8 mouse cellular contexts compared by ENCODE assay signal in genomic region chr8:95807861-95808260, GRCm38 (mm10). TPM values are rescaled to one million over a fixed set of nuclear protein-coding genes. Genes with fewer than 3 reads are reported as not detected.
A peak's percentile ranks its signal among the peaks of the same experiment; 100 is the strongest.
DNase-seq lines count a peak whose midpoint lies in the region; ATAC-seq and TF ChIP-seq lines count a peak whose summit lies in the region.

No protein-coding gene starts in this region.

- under 1% methylated on average over 20 of the region's 20 CpGs for WGBS in forebrain, embryonic 15.5 days
- WGBS in lung, adult 2 months, result under 1% methylated on average over 20 of the region's 20 CpGs

- peak overlapping the region; percentile 51 for H3K4me2 ChIP-seq in forebrain, embryonic 15.5 days (replicated peaks)

- peak overlapping the region; percentile 94 for H3K27ac ChIP-seq in ES-E14 (ENCODE audit: insufficient read depth, low read depth, low read length, poor library complexity, severe bottlenecking)
- H3K27ac ChIP-seq in forebrain, embryonic 15.5 days (replicated peaks), result peak overlapping the region; percentile 94

- peak overlapping the region; percentile 95 for H3K9ac ChIP-seq in ES-E14 (ENCODE audit: insufficient read depth, low read depth, low read length, poor library complexity, severe bottlenecking)
- peak overlapping the region; percentile 43 for H3K9ac ChIP-seq in forebrain, embryonic 15.5 days (replicated peaks)

- peaks cover 2 to 7% of the 10 kb centered on the region in 2 experiments; a peak in 3 of 4 replicates for H3K4me1 ChIP-seq in ES-E14 (ENCODE audit: control insufficient read depth in 2 of 2, insufficient read depth in 2 of 2, low read length in 2 of 2, poor library complexity in 1 of 2)
- H3K4me1 ChIP-seq in forebrain, embryonic 15.5 days, result peaks cover 30% of the 10 kb centered on the region
- peaks cover 13% of the 10 kb centered on the region for H3K4me1 ChIP-seq in lung, adult 2 months (ENCODE audit: control insufficient read depth, insufficient read depth, low read length)

- in situ Hi-C loops in ES-E14 (cut with MboI; ENCODE audit: low sequenced_read_pairs in 2 of 2, unreplicated experiment in 2 of 2), result no loop called here

- peak; percentile 84; the same call in 1 of the 2 replicates for TF ChIP-seq POLR2A in lung, adult 2 months (IDR thresholded peaks at IDR 0.05; ENCODE audit: borderline replicate concordance, extremely low read depth, low read depth, low read length)

- H3K36me3 ChIP-seq in ES-E14 (ENCODE audit: control insufficient read depth, insufficient read depth, low read length, poor library complexity, severe bottlenecking), result peaks cover 4% of the 10 kb centered on the region; the same call in 1 of the 2 replicates
- H3K36me3 ChIP-seq in forebrain, embryonic 15.5 days, result no peaks in the 10 kb centered on the region

- intact Hi-C loops in heart, postnatal 25 days (cut with DNase I), result loop anchor here (2.0 to 5.0 kb wide), 2 partner anchors 45 to 79 kb away; partner anchors contain the start of genes Got2 and Slc38a7

- peak; percentile 96 for ATAC-seq in forebrain, embryonic 15.5 days (replicated peaks)
- peak; percentile 83 for ATAC-seq in neutrophil, adult 5-6 weeks (ENCODE audit: extremely low read depth, insufficient number of reproducible peaks, low FRiP score, poor library complexity, severe bottlenecking)

- peak; percentile 82 for DNase-seq in ES-E14 (ENCODE audit: low read depth, low spot score)
- peak; percentile 93 for DNase-seq in cerebellum, adult 11-12 months
- peak; percentile 87 for DNase-seq in heart, postnatal 25 days (ENCODE audit: low spot score)
- peak; percentile 91 to 97 for DNase-seq in layer of hippocampus, adult 18-20 months (ENCODE audit: low spot score in 2 of 2)
- DNase-seq in lung, adult 2 months, result peak; percentile 89
- DNase-seq in thymus, adult 18-20 months, result peak; percentile 82 to 90

- TF ChIP-seq CTCF in lung, adult 2 months (IDR thresholded peaks at IDR 0.05; ENCODE audit: insufficient read depth, low read length), result no peak

- H3K4me3 ChIP-seq in ES-E14 (ENCODE audit: insufficient read depth in 1 of 2, low read depth in 1 of 2, low read length in 2 of 2, poor library complexity in 1 of 2, severe bottlenecking in 1 of 2), result peak overlapping the region; percentile 90 to 100
- peak overlapping the region; percentile 97 for H3K4me3 ChIP-seq in forebrain, embryonic 15.5 days
- H3K4me3 ChIP-seq in lung, adult 2 months (replicated peaks; ENCODE audit: extremely low read depth, low read depth, low read length), result peak overlapping the region; percentile 69

- no peaks in the 10 kb centered on the region for H3K9me3 ChIP-seq in ES-E14 (ENCODE audit: control insufficient read depth, insufficient read depth, low read depth, low read length)
- H3K9me3 ChIP-seq in forebrain, embryonic 15.5 days, result no peaks in the 10 kb centered on the region

- no peaks in the 10 kb centered on the region for H3K27me3 ChIP-seq in forebrain, embryonic 15.5 days

TF ChIP-seq in ES-E14, 5 proteins besides CTCF, POLR2A, EP300 and RAD21:
- no peak for TF ChIP-seq ZNF384 (IDR thresholded peaks at IDR 0.05; ENCODE audit: low read depth, low read length)
- TF ChIP-seq HCFC1 (IDR thresholded peaks at IDR 0.05; ENCODE audit: borderline replicate concordance, insufficient read depth, low read length), result peak; percentile 99
- peak; percentile 58; the same call in 1 of the 2 replicates for TF ChIP-seq ZC3H11A (IDR thresholded peaks at IDR 0.05; ENCODE audit: borderline replicate concordance, low read depth, low read length)

RNA-seq across cellular contexts. Expression of gene Cnot1, which starts 0.6 kb away (rescaled TPM):
- total RNA-seq in ES-E14 (2012; rRNA removed), result 176 and 207 TPM in 2 replicates
- polyA plus RNA-seq in forebrain, embryonic 15.5 days (2015; fragmentation: Nextera tagmentation; extraction: Ambion mirVana), result 51.7 and 52.7 TPM in 2 replicates
- total RNA-seq in heart, postnatal 25 days (2021), result 100 to 1,000 TPM; 109 to 130 TPM
- total RNA-seq in layer of hippocampus, adult 18-20 months (2021), result 100 to 1,000 TPM; 118 to 119 TPM
- polyA plus RNA-seq in lung, adult 2 months (2012; rRNA removed), result 63.1 and 94.5 TPM in 2 replicates
- total RNA-seq in neutrophil, adult 5-6 weeks (2017), result 160 and 182 TPM in 2 replicates

RNA-seq across cellular contexts. Expression of gene Sap18b, which starts 17.3 kb away (rescaled TPM):
- total RNA-seq in ES-E14 (2012; rRNA removed), result 104 and 109 TPM in 2 replicates
- polyA plus RNA-seq in forebrain, embryonic 15.5 days (2015; fragmentation: Nextera tagmentation; extraction: Ambion mirVana), result 258 and 266 TPM in 2 replicates
- total RNA-seq in heart, postnatal 25 days (2021), result 10 to 100 TPM; 84.4 to 96.1 TPM
- total RNA-seq in layer of hippocampus, adult 18-20 months (2021), result 100 to 1,000 TPM; 134 to 165 TPM
- polyA plus RNA-seq in lung, adult 2 months (2012; rRNA removed), result 30.0 and 33.3 TPM in 2 replicates
- 70.4 and 98.1 TPM in 2 replicates for total RNA-seq in neutrophil, adult 5-6 weeks (2017)

RNA-seq across cellular contexts. Expression of gene Slc38a7, which starts 45.5 kb away (rescaled TPM):
- total RNA-seq in ES-E14 (2012; rRNA removed), result 47.9 and 79.9 TPM in 2 replicates
- polyA plus RNA-seq in forebrain, embryonic 15.5 days (2015; fragmentation: Nextera tagmentation; extraction: Ambion mirVana), result 28.5 and 28.9 TPM in 2 replicates
- 10 to 100 TPM; 11.5 to 13.0 TPM for total RNA-seq in heart, postnatal 25 days (2021)
- total RNA-seq in layer of hippocampus, adult 18-20 months (2021), result 10 to 100 TPM; 29.7 to 30.8 TPM
- 21.8 and 26.3 TPM in 2 replicates for polyA plus RNA-seq in lung, adult 2 months (2012; rRNA removed)
- 13.0 and 14.6 TPM in 2 replicates for total RNA-seq in neutrophil, adult 5-6 weeks (2017)

Comparison
In these comparisons a context has a peak if more than half of its experiments do, and no peak if none do; other contexts are left out.
1. Peak in every context shown above with its lines: DNase-seq, ATAC-seq, H3K4me3 ChIP-seq and H3K27ac ChIP-seq.